Mouse (Mus musculus): Measurements from ENCODE around the gene Dlgap4.

DNA sequence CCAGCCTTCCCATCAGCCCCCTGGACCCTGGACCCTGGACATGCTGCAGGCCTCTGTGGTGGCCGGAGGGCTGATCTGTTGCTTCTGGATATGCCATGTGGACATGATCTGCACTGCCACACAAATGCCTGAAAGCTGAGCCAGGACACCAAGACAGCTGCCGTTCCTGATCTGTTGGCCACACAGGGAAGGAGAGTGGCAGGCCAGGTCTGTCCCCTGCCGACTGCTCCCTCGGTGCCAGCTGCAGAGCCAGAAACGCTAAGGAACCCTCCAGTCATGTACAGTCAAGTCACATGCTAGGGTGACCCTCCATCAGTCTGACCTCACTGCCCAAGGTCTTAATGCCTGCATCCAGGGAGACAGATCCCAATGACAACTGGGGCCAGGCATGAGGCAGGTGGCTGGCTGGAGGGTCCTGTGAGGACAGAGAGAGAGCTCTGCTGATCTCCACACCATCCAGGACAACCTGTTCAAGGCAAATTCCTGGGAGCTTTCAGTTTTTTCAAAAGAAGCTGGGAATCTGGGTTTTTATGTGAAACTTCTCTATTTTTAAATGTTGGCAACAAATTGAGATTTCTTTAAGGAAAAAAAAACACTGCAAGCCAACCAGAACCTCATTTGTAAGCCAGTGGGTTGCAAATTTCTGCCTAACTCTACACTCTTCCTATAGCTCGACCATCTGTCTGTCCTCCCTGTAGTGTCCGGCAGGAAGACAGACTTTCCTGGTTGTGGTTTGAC lies 36.5 kb upstream of the Dlgap4 start:
- TF ChIP-seq CTCF (IDR thresholded peaks at IDR 0.05) (no peak), POLR2A (IDR thresholded peaks at IDR 0.05; ENCODE audit: insufficient read depth, low read depth, low read length) (no peak)
